Mouse (Mus musculus): ENCODE measurements around the gene Sort1. TPM values are rescaled to one million over a fixed set of nuclear protein-coding genes. Genes with fewer than 3 reads are reported as not detected.
"Not testable (repeated sequence)": the region's sequence is repeated elsewhere in the genome, so short reads cannot be mapped to it uniquely, and the experiment has no call there.

Sort1 gene
- 30.2 and 32.7 TPM in 2 replicates for polyA plus RNA-seq (2014; fragmentation: Nextera tagmentation; extraction: Ambion mirVana)

DNA sequence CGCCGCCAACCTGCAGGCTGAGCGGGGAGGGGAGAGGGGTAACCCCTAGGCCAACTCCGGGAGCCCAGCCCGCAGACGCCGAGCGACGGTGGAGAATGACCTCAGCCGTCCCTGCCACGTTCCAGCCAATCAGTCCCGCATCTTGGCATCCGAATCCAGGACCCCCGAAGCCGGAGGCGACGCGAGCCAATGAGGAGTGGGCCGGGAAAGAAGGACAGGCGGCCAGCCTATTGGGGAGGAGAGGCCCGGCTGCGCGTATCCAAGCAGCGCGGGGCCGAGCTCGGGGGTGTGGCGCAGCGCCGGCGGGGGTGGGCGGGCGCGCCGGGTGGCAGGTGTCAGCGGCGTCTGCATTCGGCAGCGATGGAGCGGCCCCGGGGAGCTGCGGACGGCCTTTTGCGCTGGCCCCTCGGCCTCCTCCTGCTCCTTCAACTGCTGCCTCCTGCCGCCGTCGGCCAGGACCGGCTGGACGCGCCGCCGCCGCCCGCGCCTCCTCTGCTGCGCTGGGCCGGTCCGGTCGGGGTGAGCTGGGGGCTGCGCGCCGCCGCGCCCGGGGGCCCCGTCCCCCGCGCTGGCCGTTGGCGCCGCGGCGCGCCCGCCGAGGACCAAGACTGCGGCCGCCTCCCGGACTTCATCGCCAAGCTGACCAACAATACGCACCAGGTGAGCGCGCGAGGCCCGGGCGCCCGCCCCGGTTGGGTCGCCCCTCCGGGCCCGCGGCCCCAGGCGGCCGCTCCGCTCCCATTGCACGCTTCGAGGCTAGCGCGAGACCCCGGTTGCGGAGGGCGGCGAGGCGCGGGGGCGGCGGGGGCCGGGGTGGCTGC is at the start of gene Sort1:
Sort1 (plus strand) TSS at position 302 of the 821 bp plus-strand sequence.
- H3K4me1 ChIP-seq (ENCODE audit: control insufficient read depth, insufficient read depth, low read length), result peaks cover 36% of the 10 kb centered on the region
- H3K9me3 ChIP-seq (ENCODE audit: control insufficient read depth, low read length), result no peaks in the 10 kb centered on the region
- peak; percentile 96 for DNase-seq (ENCODE audit: low spot score)
- H3K4me3 ChIP-seq (ENCODE audit: low read depth, low read length), result peak within 1 kb of the TSS; percentile 87
- no peaks in the 10 kb centered on the region for H3K36me3 ChIP-seq (ENCODE audit: control insufficient read depth, insufficient read depth, low read length)
- H3K27me3 ChIP-seq (ENCODE audit: control insufficient read depth, insufficient read depth, low read length), result no peaks in the 10 kb centered on the region
- peak within 1 kb of the TSS; percentile 80 for H3K9ac ChIP-seq (ENCODE audit: low read length)
- peak within 1 kb of the TSS; percentile 66 for H3K4me2 ChIP-seq (ENCODE audit: low read depth)
- peak within 1 kb of the TSS; percentile 83 for H3K27ac ChIP-seq (ENCODE audit: low read depth, low read length)
- ATAC-seq (ENCODE audit: insufficient read depth, low FRiP score, low TSS enrichment), result peak; percentile 98
- under 1% methylated on average over 89 of the region's 109 CpGs for WGBS

GRCm38 (mm10) chr3:108237474-108238102 is 46.3 kb upstream of the Sort1 start:
- H3K9me3 ChIP-seq (ENCODE audit: control insufficient read depth, low read length); H3K27ac ChIP-seq (ENCODE audit: low read depth, low read length); DNase-seq (ENCODE audit: low spot score); H3K4me2 ChIP-seq (ENCODE audit: low read depth); ATAC-seq (ENCODE audit: insufficient read depth, low FRiP score, low TSS enrichment); H3K9ac ChIP-seq (ENCODE audit: low read length); H3K4me1 ChIP-seq (ENCODE audit: control insufficient read depth, insufficient read depth, low read length); H3K4me3 ChIP-seq (ENCODE audit: low read depth, low read length); H3K36me3 ChIP-seq (ENCODE audit: control insufficient read depth, insufficient read depth, low read length); H3K27me3 ChIP-seq (ENCODE audit: control insufficient read depth, insufficient read depth, low read length): not testable (repeated sequence)
- 75% methylated on average over 4 of the region's 4 CpGs for WGBS

DNA sequence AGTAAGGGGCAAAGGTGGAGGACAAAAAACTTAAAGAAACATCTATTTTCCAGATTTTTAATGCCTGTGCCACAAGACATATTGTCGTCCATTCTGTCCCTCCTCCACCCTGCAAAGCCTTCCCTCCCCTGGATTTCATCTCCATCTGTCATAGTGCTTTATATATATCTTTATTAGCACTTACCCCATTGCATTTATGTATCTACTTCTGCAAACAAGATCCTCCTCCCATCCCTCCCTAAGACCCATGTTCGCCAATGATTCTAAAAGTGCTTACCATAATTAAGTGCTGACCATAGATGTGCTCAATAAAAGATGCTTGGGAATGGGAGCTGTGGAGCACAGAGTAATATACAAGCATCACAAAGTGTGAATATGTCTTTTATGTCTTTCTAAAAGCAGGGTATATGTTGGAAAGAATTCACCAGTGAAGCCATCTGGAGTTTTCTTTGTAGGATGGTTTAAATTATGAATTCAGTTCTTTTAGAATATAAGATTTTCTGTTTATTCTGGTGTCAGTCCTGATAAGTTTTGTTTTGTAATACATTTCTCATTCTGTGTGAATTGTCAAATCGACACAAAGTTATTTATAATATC is 42.5 kb upstream of the Sort1 start:
- no peak for ATAC-seq (ENCODE audit: insufficient read depth, low FRiP score, low TSS enrichment)
- H3K9ac ChIP-seq (ENCODE audit: low read length), result no peak overlapping the region
- H3K4me1 ChIP-seq (ENCODE audit: control insufficient read depth, insufficient read depth, low read length), result no peaks in the 10 kb centered on the region
- no peak for DNase-seq (ENCODE audit: low spot score)
- H3K9me3 ChIP-seq (ENCODE audit: control insufficient read depth, low read length), result no peaks in the 10 kb centered on the region
- WGBS, result 90% methylated on average over 3 of the region's 3 CpGs
- H3K36me3 ChIP-seq (ENCODE audit: control insufficient read depth, insufficient read depth, low read length), result no peaks in the 10 kb centered on the region
- no peak overlapping the region for H3K27ac ChIP-seq (ENCODE audit: low read depth, low read length)
- no peak overlapping the region for H3K4me2 ChIP-seq (ENCODE audit: low read depth)
- H3K4me3 ChIP-seq (ENCODE audit: low read depth, low read length), result no peak overlapping the region
- no peaks in the 10 kb centered on the region for H3K27me3 ChIP-seq (ENCODE audit: control insufficient read depth, insufficient read depth, low read length)

DNA sequence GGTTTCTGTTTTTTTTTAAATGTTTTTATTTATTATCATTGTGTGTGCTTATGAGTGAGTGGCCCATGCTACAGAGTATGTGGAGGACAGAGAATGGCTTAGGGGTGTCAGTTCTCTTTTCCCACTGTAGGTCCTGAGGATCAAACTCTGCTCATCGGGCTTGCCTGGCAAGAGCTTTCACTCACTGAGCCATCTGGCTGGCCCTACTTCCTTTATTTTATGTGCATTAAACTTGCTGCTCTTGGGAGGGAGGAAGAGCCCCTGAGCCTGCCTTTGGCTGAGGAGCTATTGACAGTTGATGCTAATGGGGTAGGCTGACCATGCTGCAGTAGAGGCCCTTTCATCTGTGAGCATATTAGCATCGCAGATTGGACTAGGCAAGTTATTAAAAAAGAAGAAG is 37.0 kb upstream of the Sort1 start:
- Histone ChIP-seq H3K27ac (ENCODE audit: low read depth, low read length) (no peak overlapping the region), H3K4me1 (ENCODE audit: control insufficient read depth, insufficient read depth, low read length) (no peaks in the 10 kb centered on the region), H3K36me3 (ENCODE audit: control insufficient read depth, insufficient read depth, low read length) (no peaks in the 10 kb centered on the region), H3K4me2 (ENCODE audit: low read depth) (no peak overlapping the region), H3K27me3 (ENCODE audit: control insufficient read depth, insufficient read depth, low read length) (no peaks in the 10 kb centered on the region), H3K4me3 (ENCODE audit: low read depth, low read length) (no peak overlapping the region), H3K9ac (ENCODE audit: low read length) (no peak overlapping the region), H3K9me3 (ENCODE audit: control insufficient read depth, low read length) (no peaks in the 10 kb centered on the region)
- DNase-seq (ENCODE audit: low spot score) (no peak), ATAC-seq (ENCODE audit: insufficient read depth, low FRiP score, low TSS enrichment) (no peak)
- 85% methylated on average over 2 of the region's 2 CpGs for whole genome bisulfite sequencing

DNA sequence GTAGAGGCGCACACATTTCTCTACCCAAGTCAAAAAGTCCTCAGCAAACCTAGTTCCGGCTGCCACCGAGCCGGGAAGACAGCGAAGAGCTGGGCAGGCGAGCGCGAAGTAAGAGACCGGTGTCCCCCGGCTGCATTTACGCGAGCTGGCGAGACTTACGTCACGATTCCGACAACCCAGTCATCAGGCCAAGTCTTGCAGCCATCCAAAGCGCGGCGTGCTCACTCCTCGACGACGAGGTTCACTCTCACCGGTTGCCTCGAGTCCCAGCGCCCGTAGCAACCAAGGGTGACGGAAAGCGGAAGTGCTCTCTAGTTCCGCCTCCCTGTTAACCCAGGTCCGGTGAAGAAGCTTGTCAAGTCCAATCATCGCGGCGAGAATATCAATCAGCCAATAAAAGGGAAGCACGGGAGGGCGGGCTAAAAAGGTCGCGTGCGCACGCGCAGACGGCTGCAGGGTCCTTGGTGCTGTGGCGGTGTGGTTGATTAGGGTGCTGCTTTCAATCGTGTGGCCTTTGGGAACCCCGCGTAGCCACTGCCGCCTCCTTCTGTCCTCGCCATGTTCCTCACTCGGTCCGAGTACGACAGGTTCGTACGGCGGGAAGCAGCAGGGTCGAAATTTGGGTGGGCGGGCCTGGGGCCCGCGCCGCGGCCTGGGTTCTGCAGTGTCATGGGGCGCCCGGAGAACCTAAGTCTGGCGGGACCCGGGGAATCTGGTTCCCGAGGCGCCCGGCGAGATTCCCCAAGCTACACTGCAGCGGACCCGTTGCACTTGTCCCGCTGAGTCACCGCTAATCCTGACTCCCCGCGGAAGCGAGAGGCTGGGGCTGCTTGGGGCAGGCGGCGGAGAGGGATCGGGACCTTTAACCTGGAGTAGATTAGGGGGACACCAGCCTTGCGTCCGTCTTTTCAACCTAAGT is 26.9 kb upstream of the Sort1 start, which contains the start of gene Psma5:
Psma5 (plus strand) TSS at position 208 of the 919 bp plus-strand sequence.
- peaks cover 3% of the 10 kb centered on the region; the same call in 1 of the 2 replicates for H3K4me1 ChIP-seq (ENCODE audit: control insufficient read depth, insufficient read depth, low read length)
- peak within 1 kb of the TSS; percentile 97 for H3K4me3 ChIP-seq (ENCODE audit: low read depth, low read length)
- under 1% methylated on average over 76 of the region's 79 CpGs for WGBS
- ATAC-seq (ENCODE audit: insufficient read depth, low FRiP score, low TSS enrichment), result peak; percentile 99
- H3K27me3 ChIP-seq (ENCODE audit: control insufficient read depth, insufficient read depth, low read length), result no peaks in the 10 kb centered on the region
- 0 out of 2 replicates have a peak within 1 kb of the TSS, but pooled peaks have one; percentile 39 for H3K27ac ChIP-seq (ENCODE audit: low read depth, low read length)
- H3K4me2 ChIP-seq (ENCODE audit: low read depth), result peak within 1 kb of the TSS; percentile 65
- H3K36me3 ChIP-seq (ENCODE audit: control insufficient read depth, insufficient read depth, low read length), result no peaks in the 10 kb centered on the region
- peak; percentile 97 for DNase-seq (ENCODE audit: low spot score)
- no peaks in the 10 kb centered on the region for H3K9me3 ChIP-seq (ENCODE audit: control insufficient read depth, low read length)
- peak within 1 kb of the TSS; percentile 81 for H3K9ac ChIP-seq (ENCODE audit: low read length)

GRCm38 (mm10) chr3:108257831-108258500 is 25.9 kb upstream of the Sort1 start:
- H3K4me3 ChIP-seq (ENCODE audit: low read depth, low read length), result peak overlapping the region; percentile 97
- ATAC-seq (ENCODE audit: insufficient read depth, low FRiP score, low TSS enrichment) (no peak), DNase-seq (ENCODE audit: low spot score) (no peak)
- no peak overlapping the region for H3K27ac ChIP-seq (ENCODE audit: low read depth, low read length)
- H3K36me3 ChIP-seq (ENCODE audit: control insufficient read depth, insufficient read depth, low read length), result no peaks in the 10 kb centered on the region; the same call in 1 of the 2 replicates
- peak overlapping the region; percentile 65 for H3K4me2 ChIP-seq (ENCODE audit: low read depth)
- H3K27me3 ChIP-seq (ENCODE audit: control insufficient read depth, insufficient read depth, low read length), result no peaks in the 10 kb centered on the region
- H3K9me3 ChIP-seq (ENCODE audit: control insufficient read depth, low read length), result no peaks in the 10 kb centered on the region
- H3K4me1 ChIP-seq (ENCODE audit: control insufficient read depth, insufficient read depth, low read length), result peaks cover 3% of the 10 kb centered on the region; the same call in 1 of the 2 replicates
- peak overlapping the region; percentile 81 for H3K9ac ChIP-seq (ENCODE audit: low read length)
- 85% methylated on average over 3 of the region's 3 CpGs for WGBS

GRCm38 (mm10) chr3:108259319-108259718 is 24.6 kb upstream of the Sort1 start:
- no peak overlapping the region for H3K4me2 ChIP-seq (ENCODE audit: low read depth)
- WGBS, result 60% methylated on average over 3 of the region's 3 CpGs
- DNase-seq (ENCODE audit: low spot score), result no peak
- H3K4me1 ChIP-seq (ENCODE audit: control insufficient read depth, insufficient read depth, low read length), result peaks cover 3% of the 10 kb centered on the region; the same call in 1 of the 2 replicates
- H3K36me3 ChIP-seq (ENCODE audit: control insufficient read depth, insufficient read depth, low read length), result peaks cover 2% of the 10 kb centered on the region; the same call in 1 of the 2 replicates
- no peaks in the 10 kb centered on the region for H3K27me3 ChIP-seq (ENCODE audit: control insufficient read depth, insufficient read depth, low read length)
- H3K27ac ChIP-seq (ENCODE audit: low read depth, low read length), result no peak overlapping the region
- no peak overlapping the region for H3K9ac ChIP-seq (ENCODE audit: low read length)
- no peak for ATAC-seq (ENCODE audit: insufficient read depth, low FRiP score, low TSS enrichment)
- H3K4me3 ChIP-seq (ENCODE audit: low read depth, low read length), result no peak overlapping the region
- no peaks in the 10 kb centered on the region for H3K9me3 ChIP-seq (ENCODE audit: control insufficient read depth, low read length)

Measured in neural tube, embryonic 11.5 days (tissue).